Mouse (Mus musculus) limb, embryonic 14.5 days (tissue): Measurements from ENCODE around the gene Tas2r122. TPM values are rescaled to one million over a fixed set of nuclear protein-coding genes. Genes with fewer than 3 reads are reported as not detected.
"Not testable (repeated sequence)": the region's sequence is repeated elsewhere in the genome, so short reads cannot be mapped to it uniquely, and the experiment has no call there.

Experiments used
- ATAC-seq: fragments of 200-750 bp; cut with Nextera tagmentation; 2 replicates; pipeline ENCODE4 v1.8.0; 2017; ENCODE audit warnings: low read depth, moderate number of reproducible peaks, moderate TSS enrichment; ENCODE audit not compliant: low FRiP score
- DNase-seq: peaks from one replicate; pipeline ENCODE4 v3.0.0-alpha.2; 2015; ENCODE audit warnings: low spot score
- H3K27ac ChIP-seq: fragments of 300-500 bp; sonication (generic); replicated peaks from 2 replicates; pipeline ENCODE4 v1.5.1; 2014; ENCODE audit warnings: low read depth, mild to moderate bottlenecking, low read length, moderate library complexity, mixed read lengths
- H3K27me3 ChIP-seq: fragments of 300-500 bp; sonication (generic); 2 replicates; pipeline ENCODE4 v1.6.1; 2014; ENCODE audit warnings: low read length, mixed read lengths; ENCODE audit not compliant: control insufficient read depth, insufficient read depth
- H3K36me3 ChIP-seq: fragments of 300-500 bp; sonication (generic); 2 replicates; pipeline ENCODE4 v1.6.1; 2014; ENCODE audit warnings: mild to moderate bottlenecking, low read length, moderate library complexity, mixed read lengths; ENCODE audit not compliant: control insufficient read depth, insufficient read depth
- H3K4me1 ChIP-seq: fragments of 300-500 bp; sonication (generic); 2 replicates; pipeline ENCODE4 v1.6.1; 2014; ENCODE audit warnings: antibody characterized with exemption, low read length, mixed read lengths; ENCODE audit not compliant: control insufficient read depth, insufficient read depth
- H3K4me2 ChIP-seq: fragments of 300-500 bp; sonication (generic); replicated peaks from 2 replicates; pipeline ENCODE4 v1.6.1; 2014; ENCODE audit warnings: low read depth, mild to moderate bottlenecking, low read length, moderate library complexity; ENCODE audit not compliant: severe bottlenecking
- H3K4me3 ChIP-seq: fragments of 300-500 bp; sonication (generic); replicated peaks from 2 replicates; pipeline ENCODE4 v1.5.1; 2014; ENCODE audit warnings: low read length
- H3K9ac ChIP-seq: fragments of 300-500 bp; sonication (generic); 2 replicates; pipeline ENCODE4 v1.6.1; 2014; ENCODE audit warnings: mild to moderate bottlenecking, low read depth, low read length, moderate library complexity; ENCODE audit not compliant: severe bottlenecking
- H3K9me3 ChIP-seq: fragments of 300-500 bp; sonication (generic); 2 replicates; pipeline ENCODE4 v1.6.1; 2016; ENCODE audit warnings: low read length; ENCODE audit not compliant: control insufficient read depth
- POLR2A ChIP-seq: fragments of 200-500 bp; IDR thresholded peaks from 2 replicates; pipeline ENCODE4 v1.8.0; 2012; ENCODE audit warnings: inconsistent platforms, mild to moderate bottlenecking, moderate library complexity, borderline replicate concordance; ENCODE audit not compliant: insufficient read depth, insufficient read length; ENCODE audit errors: extremely low read depth
- WGBS: fragments of 180-500 bp; shearing (Covaris S2); extraction: QIAGEN DNeasy Blood & Tissue Kit; methylation state at CpG from one replicate; pipeline ENCODE4 v1.1.7; 2014; 5-methylcytosine and 5-hydroxymethylcytosine counted together
- polyA plus RNA-seq, 2 experiments: library from polyadenylated mRNA; depleted of rRNA in 1 of 2; stranded (reverse) in 1 of 2; unstranded in 1 of 2; fragments of >200 nt; fragmentation: Nextera tagmentation in 1 of 2; extraction: Ambion mirVana in 1 of 2; gene quantifications; 2 replicates each; pipeline versions ENCODE4 v1.2.1 to v1.2.3; 2012 to 2014

Gene Tas2r122
- polyA plus RNA-seq (2012; rRNA removed) (not detected in 2 replicates), polyA plus RNA-seq (2014; fragmentation: Nextera tagmentation; extraction: Ambion mirVana) (not detected in 2 replicates)

DNA sequence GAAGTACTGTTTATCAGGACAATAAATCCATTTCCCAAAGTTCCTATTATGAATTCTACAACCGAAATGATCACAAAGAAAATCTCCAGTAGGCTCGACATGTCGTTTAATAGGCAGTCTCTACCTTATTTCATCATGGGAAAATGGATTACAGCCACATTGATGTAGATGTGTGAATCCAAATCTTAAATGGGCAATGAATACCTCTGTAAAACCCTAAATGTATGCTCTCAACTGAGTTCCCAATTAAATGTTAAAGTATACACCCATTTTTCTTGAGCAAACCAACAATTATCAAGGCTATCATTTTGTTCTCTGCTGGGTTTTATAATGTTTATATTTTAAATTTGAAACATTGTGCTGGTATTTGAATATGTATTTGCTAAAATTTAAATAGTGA, at the start of gene Tas2r122:
TSS of gene Tas2r122 (minus strand) at position 101 of the 400 bp plus-strand sequence.
- DNase-seq (no peak), ATAC-seq (no peak)
- no peaks in the 10 kb centered on the region for H3K36me3 ChIP-seq
- TF ChIP-seq POLR2A = no peak
- H3K9me3 ChIP-seq = no peaks in the 10 kb centered on the region
- H3K9ac ChIP-seq = no peak within 1 kb of the TSS
- H3K27ac ChIP-seq = no peak within 1 kb of the TSS
- 89% methylated on average over 3 of the region's 3 CpGs for WGBS
- no peak within 1 kb of the TSS for H3K4me2 ChIP-seq
- no peak within 1 kb of the TSS for H3K4me3 ChIP-seq
- H3K4me1 ChIP-seq = no peaks in the 10 kb centered on the region
- no peaks in the 10 kb centered on the region for H3K27me3 ChIP-seq

GRCm38 (mm10) chr6:132754430-132754829, 42.7 kb upstream of the Tas2r122 start, which contains the start of gene Tas2r124:
Gene Tas2r124 (plus strand): TSS chr6:132754730.
- Histone ChIP-seq H3K27me3 (no peaks in the 10 kb centered on the region), H3K4me3 (no peak within 1 kb of the TSS), H3K9ac (no peak within 1 kb of the TSS), H3K9me3 (no peaks in the 10 kb centered on the region; the same call in 1 of the 2 replicates), H3K4me1 (no peaks in the 10 kb centered on the region), H3K36me3 (no peaks in the 10 kb centered on the region), H3K27ac (no peak within 1 kb of the TSS), H3K4me2 (no peak within 1 kb of the TSS)
- 80% methylated on average over 1 of the region's 1 CpGs for WGBS
- ATAC-seq = no peak
- TF ChIP-seq POLR2A = no peak
- no peak for DNase-seq

DNA sequence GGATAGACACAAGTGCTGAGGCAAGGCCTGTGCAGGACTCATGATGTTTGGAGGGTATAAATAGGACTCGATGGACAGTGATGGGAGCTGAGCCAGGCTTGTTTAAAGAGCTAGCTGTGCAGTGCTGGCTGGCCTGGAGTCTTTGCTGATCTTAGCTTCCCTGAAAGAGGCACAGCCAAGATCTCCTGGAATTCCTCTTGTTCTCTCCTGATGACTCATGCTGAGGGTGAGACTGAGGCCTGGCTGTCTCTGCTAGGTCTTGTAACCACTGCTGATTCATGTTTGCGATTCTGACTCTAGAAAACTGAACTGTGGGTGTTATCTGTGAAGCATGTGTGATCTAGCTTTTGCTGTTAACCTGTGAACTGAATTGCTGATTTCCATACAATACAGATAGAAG, 38.5 kb upstream of the Tas2r122 start:
- no peak overlapping the region for H3K27ac ChIP-seq
- H3K27me3 ChIP-seq = no peaks in the 10 kb centered on the region
- no peaks in the 10 kb centered on the region for H3K4me1 ChIP-seq
- H3K4me2 ChIP-seq = no peak overlapping the region
- TF ChIP-seq POLR2A = no peak
- no peaks in the 10 kb centered on the region; the same call in 1 of the 2 replicates for H3K9me3 ChIP-seq
- no peak overlapping the region for H3K9ac ChIP-seq
- no peak overlapping the region for H3K4me3 ChIP-seq
- DNase-seq (no peak), ATAC-seq (no peak)
- WGBS = 89% methylated on average over 2 of the region's 2 CpGs
- no peaks in the 10 kb centered on the region for H3K36me3 ChIP-seq

DNA sequence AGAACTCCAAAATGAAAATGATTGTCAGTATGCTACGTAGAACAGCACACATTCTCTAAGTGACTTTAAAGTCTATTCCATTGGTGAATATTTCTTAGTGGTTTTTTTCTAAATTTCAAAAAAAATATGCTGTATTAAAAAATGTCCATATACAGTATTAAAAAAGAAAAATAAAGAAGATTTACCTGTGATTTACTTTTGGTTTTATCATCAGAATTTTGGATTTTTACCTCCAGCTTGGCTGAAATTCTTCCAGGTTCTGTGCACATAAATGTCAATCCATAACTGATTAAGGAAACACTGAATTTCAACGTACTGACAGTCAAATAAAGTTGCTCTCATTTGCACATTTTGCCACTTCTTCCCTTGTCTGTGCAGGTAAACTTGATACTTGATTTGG, 26.2 kb upstream of the Tas2r122 start, which contains the start of gene Tas2r115:
TSS of gene Tas2r115 (minus strand) at position 101 of the 400 bp plus-strand sequence.
- no peaks in the 10 kb centered on the region for H3K4me1 ChIP-seq
- DNase-seq (no peak), ATAC-seq (no peak)
- 65% methylated on average over 2 of the region's 2 CpGs for WGBS
- no peak for TF ChIP-seq POLR2A
- no peak within 1 kb of the TSS for H3K9ac ChIP-seq
- H3K4me3 ChIP-seq = no peak within 1 kb of the TSS
- H3K36me3 ChIP-seq = no peaks in the 10 kb centered on the region
- H3K9me3 ChIP-seq = no peaks in the 10 kb centered on the region
- no peaks in the 10 kb centered on the region for H3K27me3 ChIP-seq
- no peak within 1 kb of the TSS for H3K4me2 ChIP-seq
- no peak within 1 kb of the TSS for H3K27ac ChIP-seq

- ATAC-seq (no peak), DNase-seq (no peak)
- Histone ChIP-seq H3K27ac (no peak within 1 kb of the TSS), H3K9ac (no peak within 1 kb of the TSS), H3K4me2 (no peak within 1 kb of the TSS), H3K36me3 (no peaks in the 10 kb centered on the region), H3K27me3 (no peaks in the 10 kb centered on the region), H3K4me1 (no peaks in the 10 kb centered on the region), H3K9me3 (0 out of 2 replicates have a peak, but pooled peaks cover 3% of the 10 kb centered on the region), H3K4me3 (no peak within 1 kb of the TSS)
- no peak for TF ChIP-seq POLR2A
- 78% methylated on average over 1 of the region's 1 CpGs for WGBS
Observed at GRCm38 (mm10) chr6:132700907-132701306, 10.8 kb downstream of the Tas2r122 start, which contains the start of gene Tas2r121. Gene Tas2r121 (minus strand): TSS chr6:132701007.

GRCm38 (mm10) chr6:132691596-132691995, 20.1 kb downstream of the Tas2r122 start:
- ATAC-seq, H3K4me1 ChIP-seq, H3K4me2 ChIP-seq, H3K36me3 ChIP-seq, H3K9me3 ChIP-seq, H3K27me3 ChIP-seq, H3K27ac ChIP-seq, H3K4me3 ChIP-seq, DNase-seq, H3K9ac ChIP-seq: not testable (repeated sequence)
- 85% methylated on average over 7 of the region's 7 CpGs for WGBS

Other genes starting within 250 kb of the Tas2r122 start
- not detected in 2 replicates for gene Prh1, start 142.1 kb downstream of the Tas2r122 start, polyA plus RNA-seq (2012; rRNA removed)
- not detected in 2 replicates for gene Prh1, start 142.1 kb downstream of the Tas2r122 start, polyA plus RNA-seq (2014; fragmentation: Nextera tagmentation; extraction: Ambion mirVana)
- gene Prp2, start 116.0 kb downstream of the Tas2r122 start, polyA plus RNA-seq (2012; rRNA removed) = not detected in 2 replicates
- gene Prp2, start 116.0 kb downstream of the Tas2r122 start, polyA plus RNA-seq (2014; fragmentation: Nextera tagmentation; extraction: Ambion mirVana) = not detected in 2 replicates
- not detected in 2 replicates for gene A630073D07Rik, start 60.4 kb downstream of the Tas2r122 start, polyA plus RNA-seq (2012; rRNA removed)
- not detected in 2 replicates for gene A630073D07Rik, start 60.4 kb downstream of the Tas2r122 start, polyA plus RNA-seq (2014; fragmentation: Nextera tagmentation; extraction: Ambion mirVana)
- gene Tas2r120, start 55.0 kb downstream of the Tas2r122 start, polyA plus RNA-seq (2012; rRNA removed) = not detected in 2 replicates
- not detected in 2 replicates for gene Tas2r120, start 55.0 kb downstream of the Tas2r122 start, polyA plus RNA-seq (2014; fragmentation: Nextera tagmentation; extraction: Ambion mirVana)
- gene Tas2r121, start 10.9 kb downstream of the Tas2r122 start, polyA plus RNA-seq (2012; rRNA removed) = not detected in 2 replicates
- gene Tas2r121, start 10.9 kb downstream of the Tas2r122 start, polyA plus RNA-seq (2014; fragmentation: Nextera tagmentation; extraction: Ambion mirVana) = not detected in 2 replicates
- gene Tas2r115, start 26.1 kb upstream of the Tas2r122 start, polyA plus RNA-seq (2012; rRNA removed) = not detected in 2 replicates
- not detected in 2 replicates for gene Tas2r115, start 26.1 kb upstream of the Tas2r122 start, polyA plus RNA-seq (2014; fragmentation: Nextera tagmentation; extraction: Ambion mirVana)
- not detected in 2 replicates for gene Tas2r124, start 42.8 kb upstream of the Tas2r122 start, polyA plus RNA-seq (2012; rRNA removed)
- gene Tas2r124, start 42.8 kb upstream of the Tas2r122 start, polyA plus RNA-seq (2014; fragmentation: Nextera tagmentation; extraction: Ambion mirVana) = not detected in 2 replicates
- not detected in 2 replicates for gene Tas2r102, start 50.2 kb upstream of the Tas2r122 start, polyA plus RNA-seq (2012; rRNA removed)
- not detected in 2 replicates for gene Tas2r102, start 50.2 kb upstream of the Tas2r122 start, polyA plus RNA-seq (2014; fragmentation: Nextera tagmentation; extraction: Ambion mirVana)
- not detected in 2 replicates for gene Tas2r136, start 66.2 kb upstream of the Tas2r122 start, polyA plus RNA-seq (2012; rRNA removed)
- not detected in 2 replicates for gene Tas2r136, start 66.2 kb upstream of the Tas2r122 start, polyA plus RNA-seq (2014; fragmentation: Nextera tagmentation; extraction: Ambion mirVana)
- not detected in 2 replicates for gene Tas2r117, start 90.9 kb upstream of the Tas2r122 start, polyA plus RNA-seq (2012; rRNA removed)
- not detected in 2 replicates for gene Tas2r117, start 90.9 kb upstream of the Tas2r122 start, polyA plus RNA-seq (2014; fragmentation: Nextera tagmentation; extraction: Ambion mirVana)
- gene Tas2r123, start 135.2 kb upstream of the Tas2r122 start, polyA plus RNA-seq (2012; rRNA removed) = not detected in 2 replicates
- gene Tas2r123, start 135.2 kb upstream of the Tas2r122 start, polyA plus RNA-seq (2014; fragmentation: Nextera tagmentation; extraction: Ambion mirVana) = not detected in 2 replicates
- not detected in 2 replicates for gene Tas2r116, start 143.5 kb upstream of the Tas2r122 start, polyA plus RNA-seq (2012; rRNA removed)
- gene Tas2r116, start 143.5 kb upstream of the Tas2r122 start, polyA plus RNA-seq (2014; fragmentation: Nextera tagmentation; extraction: Ambion mirVana) = not detected in 2 replicates
- not detected in 2 replicates for gene Tas2r110, start 156.1 kb upstream of the Tas2r122 start, polyA plus RNA-seq (2012; rRNA removed)
- gene Tas2r110, start 156.1 kb upstream of the Tas2r122 start, polyA plus RNA-seq (2014; fragmentation: Nextera tagmentation; extraction: Ambion mirVana) = not detected in 2 replicates
- gene Tas2r113, start 181.1 kb upstream of the Tas2r122 start, polyA plus RNA-seq (2012; rRNA removed) = not detected in 2 replicates
- gene Tas2r113, start 181.1 kb upstream of the Tas2r122 start, polyA plus RNA-seq (2014; fragmentation: Nextera tagmentation; extraction: Ambion mirVana) = not detected in 2 replicates
- not detected in 2 replicates for gene Tas2r125, start 197.7 kb upstream of the Tas2r122 start, polyA plus RNA-seq (2012; rRNA removed)
- gene Tas2r125, start 197.7 kb upstream of the Tas2r122 start, polyA plus RNA-seq (2014; fragmentation: Nextera tagmentation; extraction: Ambion mirVana) = not detected in 2 replicates
- not detected in 2 replicates for gene Tas2r129, start 239.2 kb upstream of the Tas2r122 start, polyA plus RNA-seq (2012; rRNA removed)
- not detected in 2 replicates for gene Tas2r129, start 239.2 kb upstream of the Tas2r122 start, polyA plus RNA-seq (2014; fragmentation: Nextera tagmentation; extraction: Ambion mirVana)
- gene Tas2r131, start 246.0 kb upstream of the Tas2r122 start, polyA plus RNA-seq (2012; rRNA removed) = not detected in 2 replicates
- not detected in 2 replicates for gene Tas2r131, start 246.0 kb upstream of the Tas2r122 start, polyA plus RNA-seq (2014; fragmentation: Nextera tagmentation; extraction: Ambion mirVana)